Mouse (Mus musculus): ENCODE measurements at regions not wholly inside any gene's neighbourhood (a gene's known extent, or its start where the extent isn't known, plus 50 kb on each side); places are given as distances from the start of the nearest gene placed in this dataset.

DNA sequence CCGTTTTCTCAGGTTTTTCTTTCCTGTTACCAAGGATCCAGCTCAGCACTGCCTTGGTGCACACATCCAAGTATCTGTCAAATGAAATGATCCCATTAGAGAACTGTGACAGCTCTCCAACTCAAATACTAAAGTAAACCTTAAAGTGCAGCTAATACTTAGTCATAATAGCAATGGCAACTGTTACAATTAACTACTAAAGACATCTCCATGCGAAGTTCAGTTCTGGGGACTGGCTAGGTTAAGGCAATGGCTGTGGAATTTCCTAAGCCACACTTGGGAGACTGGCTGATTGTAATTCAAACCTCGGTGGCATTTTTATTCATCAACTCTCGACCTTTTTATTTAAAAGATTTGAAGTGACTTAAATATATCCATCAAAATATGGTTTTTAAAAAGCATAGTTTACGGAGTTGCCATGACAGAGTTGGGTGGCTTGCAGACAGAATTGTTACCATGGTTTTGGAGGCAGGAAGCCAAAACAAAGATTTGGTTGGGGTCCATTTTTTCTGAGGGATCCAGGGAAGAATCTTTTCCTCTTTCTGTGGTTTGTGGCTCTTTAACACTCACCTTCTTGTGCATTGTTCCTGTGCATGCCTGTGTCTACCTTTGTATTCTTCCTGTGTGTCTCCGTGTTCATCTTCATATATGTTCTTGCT, 143.3 kb upstream of the Nfe2l3 start:
- DNase-seq (ENCODE audit: low read depth in 1 of 2, low spot score in 2 of 2): no peak
- no peaks in the 10 kb centered on the region for H3K36me3 ChIP-seq (ENCODE audit: control insufficient read depth, insufficient read depth, low read length)
- no peaks in the 10 kb centered on the region for H3K27me3 ChIP-seq (ENCODE audit: control insufficient read depth, insufficient read depth, low read length)
- TF ChIP-seq CTCF (IDR thresholded peaks at IDR 0.05; ENCODE audit: extremely low read depth, insufficient read depth, insufficient read length, insufficient replicate concordance) (no peak), POLR2A (IDR thresholded peaks at IDR 0.05; ENCODE audit: low read depth, low read length) (no peak)
- WGBS: 75% methylated on average over 6 of the region's 6 CpGs
- no peaks in the 10 kb centered on the region for H3K4me1 ChIP-seq (ENCODE audit: control insufficient read depth, insufficient read depth, insufficient read length)
- no peak overlapping the region for H3K27ac ChIP-seq (ENCODE audit: insufficient read depth, low read length)
- H3K4me3 ChIP-seq (ENCODE audit: extremely low read depth, insufficient read depth, insufficient read length): no peak overlapping the region

DNA sequence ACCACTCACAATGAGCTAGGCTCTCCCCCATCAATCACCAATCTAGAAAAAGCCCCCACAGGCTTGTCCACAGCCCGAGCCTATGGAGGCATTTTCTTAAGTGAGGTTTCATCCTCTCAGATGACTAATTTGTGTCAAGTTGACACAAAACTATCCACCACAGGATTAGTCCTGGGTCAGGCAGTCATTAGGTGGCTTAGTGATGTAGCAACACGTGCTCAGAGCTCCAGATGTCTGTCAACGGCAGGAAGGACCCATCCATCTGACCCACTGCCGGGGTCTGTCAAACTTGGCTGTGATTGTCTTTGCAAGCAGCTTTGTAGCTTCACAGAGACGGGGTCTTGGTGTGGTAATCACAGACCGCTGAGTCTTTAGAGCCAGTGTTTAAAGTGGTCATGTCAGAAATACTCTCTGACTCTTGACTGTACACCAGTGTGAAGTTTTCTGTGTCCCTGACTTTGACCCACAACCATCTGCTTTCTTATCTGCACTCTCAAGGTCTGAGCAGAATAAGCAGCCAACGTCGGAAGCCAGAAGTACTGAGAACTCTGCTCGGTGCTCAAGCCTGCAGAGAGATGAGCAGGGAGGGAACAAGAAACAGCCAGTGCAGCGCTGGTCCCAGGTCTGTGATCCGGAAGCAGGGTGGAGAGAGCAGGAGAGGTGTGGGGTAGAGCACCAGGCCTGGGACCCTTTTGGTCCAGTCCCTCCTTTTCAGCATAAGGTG, 131.6 kb upstream of the Nfe2l3 start:
- WGBS: 73% methylated on average over 11 of the region's 11 CpGs
- TF ChIP-seq POLR2A (IDR thresholded peaks at IDR 0.05; ENCODE audit: low read depth, low read length): no peak
- TF ChIP-seq CTCF (IDR thresholded peaks at IDR 0.05; ENCODE audit: extremely low read depth, insufficient read depth, insufficient read length, insufficient replicate concordance): no peak
- H3K27me3 ChIP-seq (ENCODE audit: control insufficient read depth, insufficient read depth, low read length): no peaks in the 10 kb centered on the region
- H3K4me1 ChIP-seq (ENCODE audit: control insufficient read depth, insufficient read depth, insufficient read length): no peaks in the 10 kb centered on the region
- DNase-seq (ENCODE audit: low read depth in 1 of 2, low spot score in 2 of 2): no peak
- no peak overlapping the region for H3K4me3 ChIP-seq (ENCODE audit: extremely low read depth, insufficient read depth, insufficient read length)
- H3K27ac ChIP-seq (ENCODE audit: insufficient read depth, low read length): no peak overlapping the region
- H3K36me3 ChIP-seq (ENCODE audit: control insufficient read depth, insufficient read depth, low read length): no peaks in the 10 kb centered on the region

DNA sequence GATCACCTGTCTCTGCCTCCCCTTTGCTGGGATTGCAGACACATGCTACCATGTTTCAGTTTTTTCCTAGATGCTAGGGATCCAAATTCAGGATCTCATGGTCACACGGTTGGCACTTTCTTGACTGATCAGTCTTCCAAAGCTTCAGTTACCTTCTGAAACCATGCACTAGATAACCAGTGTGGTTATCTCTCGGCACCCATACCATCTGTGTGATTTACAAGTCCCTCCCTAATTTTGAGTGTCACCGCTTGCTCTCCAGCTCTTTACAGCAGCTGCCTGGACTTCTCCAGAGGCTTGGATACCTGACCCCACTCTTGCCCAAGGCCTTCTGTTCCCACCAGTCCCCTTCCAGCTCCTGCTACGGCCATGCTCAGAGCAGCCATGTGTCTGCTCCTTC, 130.6 kb upstream of the Nfe2l3 start:
- no peak for TF ChIP-seq POLR2A (IDR thresholded peaks at IDR 0.05; ENCODE audit: low read depth, low read length)
- no peak for TF ChIP-seq CTCF (IDR thresholded peaks at IDR 0.05; ENCODE audit: extremely low read depth, insufficient read depth, insufficient read length, insufficient replicate concordance)
- no peaks in the 10 kb centered on the region for H3K36me3 ChIP-seq (ENCODE audit: control insufficient read depth, insufficient read depth, low read length)
- H3K27ac ChIP-seq (ENCODE audit: insufficient read depth, low read length): no peak overlapping the region
- WGBS: 89% methylated on average over 4 of the region's 4 CpGs
- H3K4me3 ChIP-seq (ENCODE audit: extremely low read depth, insufficient read depth, insufficient read length): no peak overlapping the region
- no peaks in the 10 kb centered on the region for H3K4me1 ChIP-seq (ENCODE audit: control insufficient read depth, insufficient read depth, insufficient read length)
- DNase-seq (ENCODE audit: low read depth in 1 of 2, low spot score in 2 of 2): no peak
- H3K27me3 ChIP-seq (ENCODE audit: control insufficient read depth, insufficient read depth, low read length): no peaks in the 10 kb centered on the region

DNA sequence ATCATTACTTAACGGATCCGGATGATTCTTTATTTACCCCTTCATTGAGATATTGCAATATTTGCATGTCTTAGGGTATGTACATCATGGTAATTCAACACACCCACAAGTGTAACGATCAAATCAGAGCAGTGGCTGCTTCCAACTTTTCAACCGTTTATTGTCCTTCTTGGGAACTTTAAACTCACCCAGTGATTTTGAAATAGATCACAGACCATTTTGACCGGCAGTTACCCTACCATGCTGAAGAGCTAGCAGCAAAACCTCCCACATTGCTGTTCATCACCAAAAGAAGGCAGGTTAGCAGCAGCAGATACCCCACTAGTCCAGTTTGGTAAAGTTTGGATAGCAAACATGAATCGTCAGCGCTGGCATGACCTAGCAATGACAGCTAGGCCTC, 130.2 kb upstream of the Nfe2l3 start:
- no peaks in the 10 kb centered on the region for H3K27me3 ChIP-seq (ENCODE audit: control insufficient read depth, insufficient read depth, low read length)
- no peak overlapping the region for H3K4me3 ChIP-seq (ENCODE audit: extremely low read depth, insufficient read depth, insufficient read length)
- no peak for TF ChIP-seq POLR2A (IDR thresholded peaks at IDR 0.05; ENCODE audit: low read depth, low read length)
- no peak for TF ChIP-seq CTCF (IDR thresholded peaks at IDR 0.05; ENCODE audit: extremely low read depth, insufficient read depth, insufficient read length, insufficient replicate concordance)
- H3K27ac ChIP-seq (ENCODE audit: insufficient read depth, low read length): no peak overlapping the region
- DNase-seq (ENCODE audit: low read depth in 1 of 2, low spot score in 2 of 2): no peak
- WGBS: 91% methylated on average over 7 of the region's 7 CpGs
- no peaks in the 10 kb centered on the region for H3K4me1 ChIP-seq (ENCODE audit: control insufficient read depth, insufficient read depth, insufficient read length)
- no peaks in the 10 kb centered on the region for H3K36me3 ChIP-seq (ENCODE audit: control insufficient read depth, insufficient read depth, low read length)

DNA sequence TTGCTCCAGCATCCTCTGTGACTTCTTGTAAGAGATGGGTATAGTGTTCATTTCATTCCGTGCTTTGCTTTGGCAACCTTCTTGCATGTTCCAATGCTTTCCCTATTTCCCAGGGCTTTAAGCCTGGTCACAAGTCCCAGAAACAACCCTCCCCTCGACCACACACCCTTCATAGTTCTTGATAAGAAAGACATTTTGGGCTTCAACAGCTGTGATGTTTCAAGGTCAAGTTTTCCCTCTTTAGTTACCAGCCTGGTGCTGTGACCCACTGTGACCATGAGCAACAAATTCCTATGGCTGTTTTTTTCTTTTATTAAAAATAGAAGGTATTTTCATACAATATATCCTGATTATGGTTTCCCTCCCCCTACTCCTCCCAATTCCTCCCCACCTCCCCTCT, 114.1 kb upstream of the Nfe2l3 start:
- Histone ChIP-seq H3K4me1 (ENCODE audit: control insufficient read depth, insufficient read depth, insufficient read length) (no peaks in the 10 kb centered on the region), H3K27ac (ENCODE audit: insufficient read depth, low read length) (no peak overlapping the region), H3K27me3 (ENCODE audit: control insufficient read depth, insufficient read depth, low read length) (no peaks in the 10 kb centered on the region), H3K36me3 (ENCODE audit: control insufficient read depth, insufficient read depth, low read length) (no peaks in the 10 kb centered on the region), H3K4me3 (ENCODE audit: extremely low read depth, insufficient read depth, insufficient read length) (no peak overlapping the region)
- TF ChIP-seq CTCF (IDR thresholded peaks at IDR 0.05; ENCODE audit: extremely low read depth, insufficient read depth, insufficient read length, insufficient replicate concordance): no peak
- TF ChIP-seq POLR2A (IDR thresholded peaks at IDR 0.05; ENCODE audit: low read depth, low read length): no peak
- DNase-seq (ENCODE audit: low read depth in 1 of 2, low spot score in 2 of 2): no peak
- 63% methylated on average over 2 of the region's 2 CpGs for WGBS

DNA sequence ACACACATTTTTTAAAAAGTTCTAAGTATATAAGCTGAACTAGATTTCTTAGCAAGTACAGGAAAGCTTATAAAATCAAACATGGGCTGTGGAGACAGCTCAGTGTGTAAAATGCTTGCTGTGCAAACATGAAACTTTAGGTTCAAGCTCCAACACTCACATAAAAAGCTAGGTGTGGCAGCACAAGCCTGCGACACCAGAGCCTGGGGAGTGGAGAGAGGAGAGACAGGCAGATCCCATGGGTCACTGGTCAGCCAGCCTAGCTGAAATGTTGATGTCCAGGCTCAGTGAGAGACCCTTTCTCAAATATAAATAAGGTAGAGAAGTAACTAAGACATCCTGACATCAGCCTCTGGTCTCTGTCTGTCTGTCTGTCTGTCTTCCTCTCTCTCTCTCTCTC, 112.5 kb upstream of the Nfe2l3 start:
- no peaks in the 10 kb centered on the region for H3K27me3 ChIP-seq (ENCODE audit: control insufficient read depth, insufficient read depth, low read length)
- no peaks in the 10 kb centered on the region for H3K36me3 ChIP-seq (ENCODE audit: control insufficient read depth, insufficient read depth, low read length)
- WGBS: 89% methylated on average over 1 of the region's 1 CpGs
- H3K4me1 ChIP-seq (ENCODE audit: control insufficient read depth, insufficient read depth, insufficient read length): no peaks in the 10 kb centered on the region
- no peak for TF ChIP-seq POLR2A (IDR thresholded peaks at IDR 0.05; ENCODE audit: low read depth, low read length)
- TF ChIP-seq CTCF (IDR thresholded peaks at IDR 0.05; ENCODE audit: extremely low read depth, insufficient read depth, insufficient read length, insufficient replicate concordance): no peak
- no peak overlapping the region for H3K4me3 ChIP-seq (ENCODE audit: extremely low read depth, insufficient read depth, insufficient read length)
- no peak for DNase-seq (ENCODE audit: low read depth in 1 of 2, low spot score in 2 of 2)
- no peak overlapping the region for H3K27ac ChIP-seq (ENCODE audit: insufficient read depth, low read length)
